Mouse (Mus musculus) C2C12 (cell line): ENCODE data around the gene Ikzf3.

Source experiments
- CEBPB ChIP-seq: IDR thresholded peaks from one replicate; pipeline ENCODE4 v1.6.1; 2011; ENCODE audit warnings: low read depth, mild to moderate bottlenecking, control low read depth, moderate library complexity
- CTCF ChIP-seq: IDR thresholded peaks from one replicate; pipeline ENCODE4 v1.5.1; 2011; ENCODE audit not compliant: control insufficient read depth, insufficient read depth, insufficient read length
- FOSL1 ChIP-seq: IDR thresholded peaks from one replicate; pipeline ENCODE4 v1.8.0; 2011; ENCODE audit warnings: mild to moderate bottlenecking, low read length; ENCODE audit not compliant: poor library complexity, insufficient read depth, severe bottlenecking
- MAX ChIP-seq: IDR thresholded peaks from one replicate; pipeline ENCODE4 v1.6.1; 2011; ENCODE audit warnings: mild to moderate bottlenecking, control low read depth
- MYOD1 ChIP-seq: IDR thresholded peaks from one replicate; pipeline ENCODE4 v1.6.1; 2011; ENCODE audit warnings: low read depth; ENCODE audit not compliant: control insufficient read depth, insufficient read length
- MYOG ChIP-seq: IDR thresholded peaks from one replicate; pipeline ENCODE4 v1.6.1; 2011; ENCODE audit not compliant: control insufficient read depth, insufficient read length; ENCODE audit errors: extremely low read depth
- USF1 ChIP-seq: IDR thresholded peaks from one replicate; pipeline ENCODE4 v1.6.1; 2011; ENCODE audit warnings: low read depth, mild to moderate bottlenecking, control low read depth, moderate library complexity

DNA sequence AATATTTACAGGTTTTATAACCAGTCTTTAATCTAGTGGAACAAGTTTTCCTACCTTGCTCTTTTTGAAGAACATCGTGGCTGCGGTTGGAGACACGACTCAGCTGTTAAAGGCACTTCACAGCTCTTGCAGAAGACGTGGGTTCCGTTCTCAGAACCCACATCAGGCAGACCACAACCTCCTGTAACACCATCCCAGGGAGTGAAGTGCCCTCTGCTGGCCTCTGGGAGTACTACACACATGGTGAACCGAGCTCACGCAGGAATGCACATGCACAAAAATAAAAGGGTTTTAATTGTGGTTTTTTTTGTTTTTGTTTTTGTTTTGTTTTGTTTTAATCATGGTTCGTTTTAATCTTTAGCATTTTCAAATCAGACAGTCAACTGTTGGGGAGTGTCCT, 22.5 kb upstream of the Ikzf3 start:
- no peak for TF ChIP-seq CTCF
- TF ChIP-seq USF1, result no peak
- no peak for TF ChIP-seq MAX
- TF ChIP-seq CEBPB, result no peak
- no peak for TF ChIP-seq MYOD1
- TF ChIP-seq FOSL1, result no peak
- no peak for TF ChIP-seq MYOG
